ENCODE assay signal across 8 mouse cellular contexts in genomic region chr14:103550480-103550879, GRCm38 (mm10). TPM values are rescaled to one million over a fixed set of nuclear protein-coding genes. Genes with fewer than 3 reads are reported as not detected.
DNase-seq lines count a peak whose midpoint lies in the region; ATAC-seq and TF ChIP-seq lines count a peak whose summit lies in the region.

No protein-coding gene starts in this region.

- peak; percentile 39 for DNase-seq in brain, embryonic 18.5 days (ENCODE audit: low read depth, low spot score)
- peak; percentile 79 for DNase-seq in forebrain, embryonic 10.5 days (ENCODE audit: extremely low spot score, low spot score)
- DNase-seq in layer of hippocampus, adult 2 months (ENCODE audit: low spot score in 2 of 2) = peak; percentile 75 to 92
- peak; percentile 72 for DNase-seq in lung, postnatal 0 days (ENCODE audit: low spot score)
- peak; percentile 64 for DNase-seq in retina, adult 2 months (ENCODE audit: low read depth, low spot score)
- DNase-seq in thymus, postnatal 14 days = peak; percentile 76

- TF ChIP-seq POLR2A in ES-Bruce4 (IDR thresholded peaks at IDR 0.05; ENCODE audit: insufficient read depth, low read length) = no peak

- H3K9ac ChIP-seq in ES-Bruce4 (ENCODE audit: low read depth, poor library complexity, severe bottlenecking) = no peak overlapping the region
- no peak overlapping the region for H3K9ac ChIP-seq in lung, postnatal 0 days (replicated peaks; ENCODE audit: low read depth)

- no peak overlapping the region for H3K27ac ChIP-seq in ES-Bruce4 (ENCODE audit: insufficient read depth, low read length)
- no peak overlapping the region for H3K27ac ChIP-seq in forebrain, embryonic 10.5 days
- H3K27ac ChIP-seq in layer of hippocampus, adult 2 months = peak overlapping the region; percentile 39; the same call in 1 of the 2 replicates
- no peak overlapping the region for H3K27ac ChIP-seq in lung, postnatal 0 days (ENCODE audit: low read length)

- peak; percentile 87 to 96 for ATAC-seq in hematopoietic stem cell, adult 5-6 weeks (replicated peaks in 1 of 2; ENCODE audit: insufficient read depth in 1 of 2, low FRiP score in 2 of 2, low TSS enrichment in 1 of 2, low read depth in 1 of 2, poor library complexity in 2 of 2, severe bottlenecking in 2 of 2)
- peak; percentile 67 for ATAC-seq in lung, postnatal 0 days

- no peak for TF ChIP-seq EP300 in ES-Bruce4 (IDR thresholded peaks at IDR 0.05; ENCODE audit: insufficient read depth, low read depth, low read length)
- no peak for TF ChIP-seq EP300 in lung, postnatal 0 days (IDR thresholded peaks at IDR 0.05)

- peaks cover 2% of the 10 kb centered on the region for H3K4me1 ChIP-seq in ES-Bruce4 (ENCODE audit: control insufficient read depth, insufficient read depth, low read length)
- H3K4me1 ChIP-seq in forebrain, embryonic 10.5 days = peaks cover 4% of the 10 kb centered on the region; the same call in 1 of the 2 replicates
- H3K4me1 ChIP-seq in lung, postnatal 0 days (ENCODE audit: insufficient read depth, low read depth, low read length) = no peaks in the 10 kb centered on the region

- 19% methylated on average over 8 of the region's 8 CpGs for WGBS in forebrain, embryonic 10.5 days
- 12% methylated on average over 8 of the region's 8 CpGs for WGBS in lung, postnatal 0 days

- no peaks in the 10 kb centered on the region for H3K27me3 ChIP-seq in ES-Bruce4 (ENCODE audit: control insufficient read depth, insufficient read depth, low read length, poor library complexity, severe bottlenecking)
- H3K27me3 ChIP-seq in forebrain, embryonic 10.5 days (ENCODE audit: poor library complexity, severe bottlenecking) = no peaks in the 10 kb centered on the region
- H3K27me3 ChIP-seq in lung, postnatal 0 days (replicated peaks; ENCODE audit: insufficient read depth, low read length) = no peaks in the 10 kb centered on the region

- no peaks in the 10 kb centered on the region for H3K9me3 ChIP-seq in ES-Bruce4 (replicated peaks; ENCODE audit: control insufficient read depth, insufficient read depth, low read length, poor library complexity, severe bottlenecking)
- H3K9me3 ChIP-seq in forebrain, embryonic 10.5 days = no peaks in the 10 kb centered on the region
- H3K9me3 ChIP-seq in lung, postnatal 0 days (ENCODE audit: low read length) = no peaks in the 10 kb centered on the region

- H3K36me3 ChIP-seq in ES-Bruce4 (ENCODE audit: control insufficient read depth, insufficient read depth, low read length, poor library complexity, severe bottlenecking) = no peaks in the 10 kb centered on the region
- H3K36me3 ChIP-seq in forebrain, embryonic 10.5 days (replicated peaks) = no peaks in the 10 kb centered on the region
- H3K36me3 ChIP-seq in lung, postnatal 0 days (ENCODE audit: insufficient read depth, low read length) = no peaks in the 10 kb centered on the region

- peak; percentile 69 for TF ChIP-seq CTCF in ES-Bruce4 (IDR thresholded peaks at IDR 0.05; ENCODE audit: low read depth, low read length)
- TF ChIP-seq CTCF in layer of hippocampus, adult 2 months (conservative IDR thresholded peaks at IDR 0.05) = peak; percentile 92
- TF ChIP-seq CTCF in lung, postnatal 0 days (IDR thresholded peaks at IDR 0.05) = peak; percentile 95

- H3K4me2 ChIP-seq in lung, postnatal 0 days (replicated peaks; ENCODE audit: low read depth, low read length) = no peak overlapping the region

- H3K4me3 ChIP-seq in ES-Bruce4 (ENCODE audit: low read depth, low read length) = no peak overlapping the region
- H3K4me3 ChIP-seq in forebrain, embryonic 10.5 days = no peak overlapping the region
- H3K4me3 ChIP-seq in layer of hippocampus, adult 2 months = no peak overlapping the region
- H3K4me3 ChIP-seq in lung, postnatal 0 days (ENCODE audit: low read depth, low read length) = no peak overlapping the region

RNA-seq across cellular contexts. Expression of gene Scel, which starts 37.3 kb away (rescaled TPM):
- 9.8 and 10.3 TPM in 2 replicates for polyA plus RNA-seq in ES-Bruce4 (2011; ENCODE audit: insufficient read depth, insufficient read length, low read depth, missing spikeins)
- 0.09 and 0.20 TPM in 2 replicates for polyA plus RNA-seq in forebrain, embryonic 10.5 days (2016; fragmentation: Nextera tagmentation; extraction: Ambion mirVana)
- total RNA-seq in hematopoietic stem cell, adult 5-6 weeks (2017) = not detected in 2 replicates
- 1 to 10 TPM in 1 of 2 experiments, under 1 TPM in 1; 0.87 to 1.1 TPM for total RNA-seq in layer of hippocampus, adult 2 months (2021)
- 8.5 and 9.5 TPM in 2 replicates for polyA plus RNA-seq in lung, postnatal 0 days (2015; fragmentation: Nextera tagmentation; extraction: Ambion mirVana)
